Mouse (Mus musculus) layer of hippocampus, adult 18-20 months (tissue): ENCODE data around the gene Fam170b. TPM values are rescaled to one million over a fixed set of nuclear protein-coding genes. Genes with fewer than 3 reads are reported as not detected.

Experiments used
- DNase-seq, 2 experiments: peaks; one replicate each; pipeline ENCODE4 v3.0.0; 2022; ENCODE audit warnings: low spot score in 2 of 2
- total RNA-seq, 2 experiments: library from RNA; stranded (reverse); gene quantifications; 2 replicates each; pipeline ENCODE4 v1.2.3; 2021

Gene Fam170b
- total RNA-seq, 2 experiments from 2014 or later: not detected

GRCm38 (mm10) chr14:32827994-32828650 lies 5.6 kb upstream of the Fam170b start:
- DNase-seq: peak; percentile 4 to 15

GRCm38 (mm10) chr14:32835181-32835580 lies 1.4 kb downstream of the Fam170b start:
- no peak for DNase-seq

- DNase-seq: no peak
Observed at GRCm38 (mm10) chr14:32835596-32835995, 1.8 kb downstream of the Fam170b start.

GRCm38 (mm10) chr14:32836191-32836590 lies 2.4 kb downstream of the Fam170b start:
- DNase-seq: no peak

GRCm38 (mm10) chr14:32842052-32842451 lies 8.3 kb downstream of the Fam170b start:
- DNase-seq: no peak

- DNase-seq: no peak
Observed at GRCm38 (mm10) chr14:32854059-32854458, 20.3 kb downstream of the Fam170b start.

GRCm38 (mm10) chr14:32856246-32856645 lies 22.5 kb downstream of the Fam170b start:
- no peak for DNase-seq

- DNase-seq: peak; percentile 17 to 31
Observed at GRCm38 (mm10) chr14:32856681-32857328, 23.0 kb downstream of the Fam170b start, which contains the start of gene Vstm4. Gene Vstm4 (plus strand): TSS chr14:32856756.

- DNase-seq: no peak
Observed at GRCm38 (mm10) chr14:32858361-32858760, 24.6 kb downstream of the Fam170b start.

GRCm38 (mm10) chr14:32858941-32859510 lies 25.3 kb downstream of the Fam170b start:
- no peak for DNase-seq

GRCm38 (mm10) chr14:32859831-32860569 lies 26.2 kb downstream of the Fam170b start:
- DNase-seq: no peak

GRCm38 (mm10) chr14:32861149-32861581 lies 27.4 kb downstream of the Fam170b start:
- no peak for DNase-seq

GRCm38 (mm10) chr14:32861656-32862055 lies 27.9 kb downstream of the Fam170b start:
- no peak for DNase-seq

GRCm38 (mm10) chr14:32865331-32865730 lies 31.6 kb downstream of the Fam170b start:
- no peak for DNase-seq

GRCm38 (mm10) chr14:32871963-32872362 lies 38.2 kb downstream of the Fam170b start:
- no peak for DNase-seq

GRCm38 (mm10) chr14:32877549-32877948 lies 43.8 kb downstream of the Fam170b start:
- DNase-seq: no peak

GRCm38 (mm10) chr14:32880332-32880731 lies 46.6 kb downstream of the Fam170b start:
- no peak for DNase-seq

GRCm38 (mm10) chr14:32881693-32882092 lies 47.9 kb downstream of the Fam170b start:
- DNase-seq: no peak
